Mouse (Mus musculus) myocyte (in vitro differentiated cells): ENCODE data around the gene Eln. TPM values are rescaled to one million over a fixed set of nuclear protein-coding genes. Genes with fewer than 3 reads are reported as not detected.

Experiments used
- H3K27me3 ChIP-seq: one replicate; pipeline ENCODE4 v1.6.1; 2011; ENCODE audit not compliant: control insufficient read depth, insufficient read depth, insufficient read length
- H3K36me3 ChIP-seq: one replicate; pipeline ENCODE4 v1.6.1; 2011; ENCODE audit not compliant: control insufficient read depth, insufficient read depth
- H3K4me2 ChIP-seq: one replicate; pipeline ENCODE4 v1.6.1; 2011; ENCODE audit warnings: low read depth, control low read depth
- H3K4me3 ChIP-seq: one replicate; pipeline ENCODE4 v1.5.1; 2011; ENCODE audit warnings: mild to moderate bottlenecking, control low read depth, moderate library complexity
- H3K79me2 ChIP-seq: one replicate; pipeline ENCODE4 v1.6.1; 2011; ENCODE audit not compliant: control insufficient read depth, insufficient read depth
- H3ac ChIP-seq: one replicate; pipeline ENCODE4 v1.6.1; 2011; ENCODE audit not compliant: control insufficient read depth, insufficient read length
- CEBPB ChIP-seq: IDR thresholded peaks from 2 replicates; pipeline ENCODE4 v1.6.1; 2011; ENCODE audit warnings: mild to moderate bottlenecking, moderate library complexity; ENCODE audit not compliant: poor library complexity, insufficient read depth, severe bottlenecking
- E2F4 ChIP-seq: IDR thresholded peaks from one replicate; pipeline ENCODE4 v1.6.1; 2011; ENCODE audit warnings: mild to moderate bottlenecking, control low read depth, moderate library complexity; ENCODE audit not compliant: insufficient read depth
- MAX ChIP-seq: IDR thresholded peaks from one replicate; pipeline ENCODE4 v1.6.1; 2011; ENCODE audit warnings: low read depth, mild to moderate bottlenecking, control low read depth
- MYOD1 ChIP-seq, 3 experiments: IDR thresholded peaks; one replicate each; pipeline ENCODE4 v1.6.1; 2011; ENCODE audit warnings: control low read depth in 2 of 3, low read depth in 2 of 3, mild to moderate bottlenecking in 2 of 3, moderate library complexity in 1 of 3; ENCODE audit not compliant: insufficient read length in 2 of 3, control insufficient read depth in 1 of 3
- MYOG ChIP-seq, 3 experiments: IDR thresholded peaks; one replicate each; pipeline ENCODE4 v1.6.1; 2011; ENCODE audit warnings: control low read depth in 2 of 3, low read depth in 2 of 3, mild to moderate bottlenecking in 2 of 3; ENCODE audit not compliant: insufficient read length in 2 of 3, control insufficient read depth in 1 of 3, insufficient read depth in 1 of 3
- POLR2A ChIP-seq: IDR thresholded peaks from one replicate; pipeline ENCODE4 v1.6.1; 2011; ENCODE audit warnings: low read depth, mild to moderate bottlenecking, control low read depth, moderate library complexity; ENCODE audit not compliant: insufficient read length
- POLR2AphosphoS2 ChIP-seq: IDR thresholded peaks from one replicate; pipeline ENCODE4 v1.6.1; 2011; ENCODE audit warnings: low read depth, control low read depth; ENCODE audit not compliant: insufficient read length
- REST ChIP-seq: IDR thresholded peaks from one replicate; pipeline ENCODE4 v1.6.1; 2011; ENCODE audit warnings: mild to moderate bottlenecking, control low read depth, moderate library complexity; ENCODE audit not compliant: insufficient read depth, insufficient read length
- SRF ChIP-seq: IDR thresholded peaks from one replicate; pipeline ENCODE4 v1.6.1; 2011; ENCODE audit warnings: low read depth; ENCODE audit not compliant: control insufficient read depth, insufficient read length
- TCF12 ChIP-seq: IDR thresholded peaks from one replicate; pipeline ENCODE4 v1.6.1; 2011; ENCODE audit warnings: mild to moderate bottlenecking, control low read depth; ENCODE audit not compliant: poor library complexity, insufficient read depth, severe bottlenecking
- TCF3 ChIP-seq: IDR thresholded peaks from one replicate; pipeline ENCODE4 v1.6.1; 2011; ENCODE audit warnings: low read depth, control low read depth; ENCODE audit not compliant: insufficient read length
- USF1 ChIP-seq: IDR thresholded peaks from one replicate; pipeline ENCODE4 v1.6.1; 2011; ENCODE audit warnings: low read depth, mild to moderate bottlenecking, control low read depth, moderate library complexity
- polyA plus RNA-seq: library from polyadenylated mRNA; unstranded; fragments of >200 nt; fragmentation: generic; extraction: Trizol; gene quantifications from one replicate; pipeline ENCODE4 v1.2.1, GENCODE M21; 2012; ENCODE audit warnings: missing spikeins

Gene Eln
- polyA plus RNA-seq, 1 experiment, result 0.02 TPM

DNA sequence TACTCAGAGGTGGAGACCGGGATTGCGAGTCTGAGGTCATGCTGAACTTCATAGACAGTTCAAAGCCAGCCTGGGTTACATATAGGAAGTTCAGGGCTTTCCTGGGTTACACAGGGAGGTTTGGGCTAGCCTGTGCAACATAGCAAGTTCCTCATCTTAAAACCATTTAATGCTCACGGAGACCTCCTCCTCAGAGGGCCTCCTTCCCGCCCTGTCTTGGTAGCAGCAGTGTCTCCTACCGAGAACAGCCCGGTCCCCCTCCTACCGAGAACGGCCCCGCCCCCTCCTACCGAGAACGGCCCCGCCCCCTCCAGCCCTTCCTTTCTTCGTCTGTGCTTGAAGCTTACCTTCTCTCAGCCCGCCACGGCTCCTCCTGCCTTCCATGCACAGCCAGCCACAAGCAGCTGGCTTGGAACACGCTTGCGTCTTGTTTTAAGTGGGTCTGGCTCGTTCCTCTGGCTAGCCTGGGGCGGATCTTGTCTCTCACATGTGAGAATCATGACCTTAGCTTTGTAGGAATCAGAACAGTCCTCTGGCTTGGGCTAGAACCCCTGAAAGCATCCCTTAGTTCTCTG is 4.8 kb downstream of the Eln start:
- H3K79me2 ChIP-seq, result no peaks in the 10 kb centered on the region
- H3K4me3 ChIP-seq, result no peak overlapping the region
- no peaks in the 10 kb centered on the region for H3K36me3 ChIP-seq
- H3ac ChIP-seq, result no peak overlapping the region
- H3K4me2 ChIP-seq, result no peak overlapping the region
- TF ChIP-seq POLR2A (no peak), TCF12 (no peak), E2F4 (no peak), MAX (no peak), REST (no peak), TCF3 (no peak), MYOG (IDR thresholded peaks at IDR 0.05; ENCODE audit: control insufficient read depth in 1 of 3, insufficient read depth in 1 of 3, insufficient read length in 2 of 3, low read depth in 2 of 3) (no peak), USF1 (no peak), SRF (no peak), CEBPB (no peak), POLR2AphosphoS2 (no peak), MYOD1 (IDR thresholded peaks at IDR 0.05; ENCODE audit: control insufficient read depth in 1 of 3, insufficient read length in 2 of 3, low read depth in 2 of 3) (no peak)
- peaks cover 59% of the 10 kb centered on the region for H3K27me3 ChIP-seq

DNA sequence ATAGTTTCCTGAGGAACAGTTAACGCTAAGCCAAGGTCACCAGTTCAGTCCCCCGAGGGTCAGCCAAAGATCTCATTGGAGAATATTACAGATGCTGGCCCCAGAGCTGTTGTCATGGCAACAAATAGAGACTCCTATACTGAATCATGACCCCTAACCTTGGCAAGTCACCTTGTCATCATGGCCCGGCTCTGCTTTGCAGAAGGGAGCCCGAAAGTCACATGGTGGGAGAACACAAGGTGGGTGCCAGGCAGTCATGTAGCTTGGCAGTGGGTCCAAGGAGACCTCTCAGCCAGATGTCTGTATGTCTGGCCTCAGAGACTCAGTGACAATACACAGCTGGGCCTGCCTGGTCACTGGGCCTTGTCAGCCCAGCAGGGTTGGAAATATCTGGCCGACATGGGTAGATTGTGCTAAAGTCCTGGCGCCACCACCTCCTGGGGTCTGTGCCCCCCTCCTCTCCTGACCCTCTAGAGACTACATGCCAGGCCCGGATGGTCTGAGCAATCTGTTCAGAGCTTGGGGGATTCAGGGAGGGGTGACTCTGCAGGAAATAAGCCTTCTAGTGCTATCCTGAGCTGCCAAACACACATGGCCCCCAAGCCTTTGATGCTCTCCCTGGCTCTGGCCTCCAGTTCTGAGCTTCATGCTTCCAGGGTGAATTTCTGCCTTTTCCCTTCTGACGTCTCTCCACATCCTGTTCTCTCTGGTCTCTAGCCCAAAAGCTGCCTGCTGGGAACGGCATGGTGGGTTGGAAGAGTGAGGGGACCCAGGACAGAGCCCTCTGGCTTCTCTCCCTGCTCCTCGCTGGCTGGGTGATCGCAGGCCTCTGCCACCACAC is 6.4 kb downstream of the Eln start:
- Histone ChIP-seq H3K4me2 (no peak overlapping the region), H3K27me3 (peaks cover 53% of the 10 kb centered on the region), H3K4me3 (no peak overlapping the region), H3K36me3 (no peaks in the 10 kb centered on the region), H3K79me2 (no peaks in the 10 kb centered on the region), H3ac (no peak overlapping the region)
- no peak for TF ChIP-seq POLR2A
- TF ChIP-seq TCF12, result no peak
- no peak for TF ChIP-seq MAX
- TF ChIP-seq CEBPB, result no peak
- TF ChIP-seq MYOD1 (IDR thresholded peaks at IDR 0.05; ENCODE audit: control insufficient read depth in 1 of 3, insufficient read length in 2 of 3, low read depth in 2 of 3), result no peak
- TF ChIP-seq REST, result no peak
- TF ChIP-seq TCF3, result no peak
- no peak for TF ChIP-seq MYOG (IDR thresholded peaks at IDR 0.05; ENCODE audit: control insufficient read depth in 1 of 3, insufficient read depth in 1 of 3, insufficient read length in 2 of 3, low read depth in 2 of 3)
- no peak for TF ChIP-seq USF1
- TF ChIP-seq POLR2AphosphoS2, result no peak
- TF ChIP-seq E2F4, result no peak
- TF ChIP-seq SRF, result no peak

DNA sequence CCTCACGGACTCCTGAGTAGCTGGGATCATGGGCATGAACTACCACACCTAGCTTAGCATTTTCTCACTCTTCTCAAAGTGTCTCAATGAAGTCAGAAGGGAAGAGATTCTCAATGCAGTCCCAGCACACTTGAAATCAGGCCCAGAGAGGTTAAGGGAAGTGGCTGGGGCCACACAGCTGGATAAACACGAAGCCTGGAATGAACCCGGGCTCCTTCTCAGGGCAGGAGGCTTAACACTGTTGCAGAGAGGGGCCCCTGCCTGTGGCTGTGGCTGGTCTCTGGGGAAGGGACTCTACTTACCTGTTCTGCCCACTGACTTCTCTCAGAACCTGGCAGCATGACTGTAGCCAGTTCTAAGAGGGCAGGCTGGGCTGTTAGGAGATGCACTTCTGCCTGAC is 7.2 kb downstream of the Eln start:
- no peaks in the 10 kb centered on the region for H3K79me2 ChIP-seq
- no peak overlapping the region for H3K4me2 ChIP-seq
- TF ChIP-seq E2F4 (no peak), POLR2A (no peak), SRF (no peak), MAX (no peak), REST (no peak), MYOG (IDR thresholded peaks at IDR 0.05; ENCODE audit: control insufficient read depth in 1 of 3, insufficient read depth in 1 of 3, insufficient read length in 2 of 3, low read depth in 2 of 3) (no peak), CEBPB (no peak), MYOD1 (IDR thresholded peaks at IDR 0.05; ENCODE audit: control insufficient read depth in 1 of 3, insufficient read length in 2 of 3, low read depth in 2 of 3) (no peak), USF1 (no peak), TCF12 (no peak), POLR2AphosphoS2 (no peak)
- no peaks in the 10 kb centered on the region for H3K36me3 ChIP-seq
- H3K27me3 ChIP-seq, result peaks cover 45% of the 10 kb centered on the region
- no peak overlapping the region for H3K4me3 ChIP-seq
- no peak overlapping the region for H3ac ChIP-seq

DNA sequence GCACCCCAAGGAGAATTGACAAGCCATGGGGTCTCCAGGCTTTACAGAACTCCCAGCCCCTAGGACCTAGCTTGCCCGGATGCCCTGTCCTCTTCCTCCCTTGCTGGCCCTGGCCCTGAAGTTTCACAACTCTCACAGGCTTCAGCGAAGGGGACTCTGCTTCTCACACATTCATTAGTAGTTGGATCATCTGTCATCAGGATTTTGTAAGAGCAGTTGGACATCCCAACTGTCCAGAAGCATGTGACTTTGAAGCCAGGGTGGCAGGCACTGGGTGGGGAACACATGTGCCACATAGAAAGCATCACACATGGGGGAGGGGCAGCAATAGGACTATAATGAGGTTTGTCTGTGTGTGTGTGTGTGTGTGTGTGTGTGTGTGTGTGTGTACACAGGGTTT is 12.2 kb downstream of the Eln start:
- no peaks in the 10 kb centered on the region for H3K36me3 ChIP-seq
- H3K27me3 ChIP-seq, result peaks cover 27% of the 10 kb centered on the region
- no peak overlapping the region for H3K4me3 ChIP-seq
- H3K4me2 ChIP-seq, result no peak overlapping the region
- no peaks in the 10 kb centered on the region for H3K79me2 ChIP-seq
- TF ChIP-seq POLR2A (no peak), MYOD1 (IDR thresholded peaks at IDR 0.05; ENCODE audit: control insufficient read depth in 1 of 3, insufficient read length in 2 of 3, low read depth in 2 of 3) (peak in 1 of 3 experiments; percentile 45)
- H3ac ChIP-seq, result no peak overlapping the region
